Mouse (Mus musculus): ENCODE measurements around the gene Klhl29. TPM values are rescaled to one million over a fixed set of nuclear protein-coding genes. Genes with fewer than 3 reads are reported as not detected.
"Not testable (repeated sequence)": the region's sequence is repeated elsewhere in the genome, so short reads cannot be mapped to it uniquely, and the experiment has no call there.

The Klhl29 gene
- polyA plus RNA-seq, 1 experiment from 2014 or later: 0.60 TPM

DNA sequence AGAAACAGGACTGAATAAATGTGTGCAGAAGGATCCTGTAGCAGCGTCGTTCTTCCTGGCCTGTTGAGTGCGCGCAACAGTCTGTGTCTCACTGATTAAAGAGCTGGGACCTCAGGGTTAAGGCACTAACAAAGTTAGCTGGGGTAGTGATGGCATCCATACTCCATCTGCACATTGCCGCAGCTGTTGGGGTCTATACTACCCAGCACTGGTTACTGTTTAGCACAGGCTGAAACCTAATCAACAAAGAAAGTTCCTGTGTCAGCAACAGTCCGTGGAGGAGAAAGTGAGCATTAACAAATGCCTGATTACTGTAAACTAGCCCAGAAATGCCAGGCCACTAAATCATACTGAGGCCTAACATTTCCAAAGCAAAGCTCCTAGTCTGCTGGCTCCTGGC is 30.4 kb downstream of the Klhl29 start:
- peaks cover 12% of the 10 kb centered on the region for H3K4me1 ChIP-seq
- peak; percentile 19 for DNase-seq (ENCODE audit: low spot score)

DNA sequence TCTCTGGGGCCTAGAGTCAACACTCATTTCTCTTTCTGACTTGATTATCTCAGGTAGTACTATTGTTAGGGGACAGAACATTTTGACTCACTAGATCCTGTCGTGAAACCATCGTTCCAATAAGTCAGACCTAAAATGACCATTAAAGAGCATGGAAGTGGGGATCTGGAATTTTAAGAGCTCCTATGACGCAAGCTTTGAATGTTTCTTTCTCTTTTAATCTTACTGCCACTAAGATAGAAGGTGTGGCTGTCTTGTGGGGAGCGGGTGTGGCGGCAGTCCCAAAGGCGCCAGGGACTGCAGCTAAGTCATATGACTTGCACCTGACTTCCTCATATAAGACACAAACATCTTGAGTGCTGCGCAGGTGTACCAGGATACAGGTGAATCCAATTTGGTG is 31.0 kb downstream of the Klhl29 start:
- WGBS: 91% methylated on average over 6 of the region's 7 CpGs
- not testable (repeated sequence) for H3K36me3 ChIP-seq

More for the DNA sequence above, 30.4 kb downstream of the Klhl29 start:
- no peaks in the 10 kb centered on the region for H3K36me3 ChIP-seq
- no peak overlapping the region for H3K4me3 ChIP-seq
- H3K9me3 ChIP-seq: no peaks in the 10 kb centered on the region
- H3K27ac ChIP-seq: no peak overlapping the region
- WGBS: 90% methylated on average over 6 of the region's 6 CpGs
- no peaks in the 10 kb centered on the region for H3K27me3 ChIP-seq (ENCODE audit: insufficient read depth, poor library complexity, severe bottlenecking)

DNA sequence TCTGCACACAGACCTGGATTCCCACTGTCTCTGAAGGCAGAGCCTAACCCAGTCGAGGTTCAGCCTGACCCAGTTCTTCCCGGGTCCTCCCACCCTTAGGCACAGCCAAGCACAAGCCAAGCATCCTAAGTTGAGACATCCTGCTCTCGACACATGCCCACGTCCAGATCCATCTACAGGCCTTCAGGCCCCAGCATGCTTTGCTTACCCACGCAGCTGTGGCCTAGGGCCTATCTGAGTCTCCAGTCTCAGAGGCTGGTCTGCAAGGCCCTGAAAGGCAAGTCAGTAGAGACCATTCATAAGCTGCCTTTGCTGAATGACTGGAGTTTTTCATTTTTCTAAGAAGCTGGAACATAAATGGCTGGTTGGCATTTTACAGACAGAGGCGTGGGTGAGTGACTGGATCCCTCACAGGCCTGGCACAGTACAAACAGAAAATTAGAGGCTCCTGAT is 35.3 kb downstream of the Klhl29 start:
- Histone ChIP-seq H3K27me3 (ENCODE audit: insufficient read depth, poor library complexity, severe bottlenecking) (no peaks in the 10 kb centered on the region), H3K4me3 (no peak overlapping the region), H3K9me3 (no peaks in the 10 kb centered on the region), H3K36me3 (no peaks in the 10 kb centered on the region), H3K27ac (no peak overlapping the region), H3K4me1 (peaks cover 11% of the 10 kb centered on the region)
- DNase-seq (ENCODE audit: low spot score): no peak
- WGBS: 87% methylated on average over 6 of the region's 6 CpGs

More for the DNA sequence above, 31.0 kb downstream of the Klhl29 start:
- not testable (repeated sequence) for H3K27ac ChIP-seq; H3K9me3 ChIP-seq; H3K4me3 ChIP-seq; H3K27me3 ChIP-seq (ENCODE audit: insufficient read depth, poor library complexity, severe bottlenecking)
- peak; percentile 6 for DNase-seq (ENCODE audit: low spot score)
- H3K4me1 ChIP-seq: peaks cover 12% of the 10 kb centered on the region

DNA sequence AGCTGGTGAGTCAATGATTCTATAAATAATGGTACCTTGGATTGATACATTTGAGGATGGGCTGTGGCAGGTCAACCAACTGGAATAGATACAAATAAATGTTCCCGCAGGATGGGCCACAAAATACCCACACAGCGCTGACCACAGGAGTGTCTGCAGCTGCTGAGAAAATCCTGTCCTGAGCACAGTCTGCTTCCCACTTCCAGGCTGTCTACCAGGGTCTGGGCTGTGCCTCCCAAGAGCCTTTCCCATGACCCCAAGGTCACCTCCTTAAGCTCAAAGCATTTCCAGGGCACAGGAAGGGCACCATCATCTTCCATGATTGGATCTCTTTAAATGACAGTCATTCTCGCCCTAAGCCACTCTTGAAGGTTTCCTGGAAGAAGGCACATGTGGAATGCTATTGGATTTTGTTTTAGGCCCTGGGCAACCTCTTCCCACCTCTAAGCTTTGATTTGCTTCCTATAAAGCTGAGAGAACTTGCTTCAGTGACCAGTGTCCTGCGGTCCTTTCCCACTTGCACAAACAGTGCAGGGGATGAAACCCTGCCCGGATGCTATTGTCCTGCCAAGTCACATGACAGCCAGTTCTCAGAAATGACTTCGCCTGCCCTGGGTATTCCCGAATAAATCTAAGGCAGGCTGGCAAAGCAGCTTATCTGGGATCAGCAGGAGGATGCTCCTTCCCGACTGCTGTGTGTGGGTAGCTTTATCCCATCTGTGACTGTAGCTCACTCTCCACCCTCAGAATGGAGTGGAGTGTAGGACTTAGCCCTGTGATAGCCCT is 38.4 kb downstream of the Klhl29 start:
- peak; percentile 63 for DNase-seq (ENCODE audit: low spot score)
- Histone ChIP-seq H3K9me3 (no peaks in the 10 kb centered on the region), H3K27ac (no peak overlapping the region), H3K36me3 (no peaks in the 10 kb centered on the region), H3K4me3 (no peak overlapping the region), H3K4me1 (peaks cover 15% of the 10 kb centered on the region), H3K27me3 (ENCODE audit: insufficient read depth, poor library complexity, severe bottlenecking) (no peaks in the 10 kb centered on the region)
- 56% methylated on average over 8 of the region's 8 CpGs for WGBS

DNA sequence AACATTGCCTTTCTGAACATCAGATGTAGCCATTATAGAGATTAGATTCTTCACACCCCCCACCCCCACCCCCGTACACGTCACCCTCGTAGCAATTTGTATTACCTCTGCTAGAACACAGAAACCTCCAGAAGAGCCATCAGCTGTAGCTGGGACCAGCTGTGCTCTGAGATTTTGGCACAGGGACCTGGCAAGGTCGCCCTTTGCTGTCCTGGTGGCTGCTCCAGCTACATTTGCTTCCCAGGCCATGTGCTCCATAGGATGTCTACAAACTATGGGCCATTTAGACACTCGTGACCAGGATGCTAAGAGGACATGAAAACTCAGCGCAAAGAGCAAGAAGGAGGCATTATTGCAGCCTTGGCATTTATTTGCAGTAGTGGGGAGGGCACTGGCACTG is 39.2 kb downstream of the Klhl29 start:
- Histone ChIP-seq H3K27me3 (ENCODE audit: insufficient read depth, poor library complexity, severe bottlenecking) (no peaks in the 10 kb centered on the region), H3K36me3 (no peaks in the 10 kb centered on the region), H3K27ac (no peak overlapping the region), H3K4me1 (peaks cover 15% of the 10 kb centered on the region), H3K9me3 (no peaks in the 10 kb centered on the region), H3K4me3 (no peak overlapping the region)
- WGBS: 81% methylated on average over 6 of the region's 6 CpGs
- peak; percentile 17 for DNase-seq (ENCODE audit: low spot score)

DNA sequence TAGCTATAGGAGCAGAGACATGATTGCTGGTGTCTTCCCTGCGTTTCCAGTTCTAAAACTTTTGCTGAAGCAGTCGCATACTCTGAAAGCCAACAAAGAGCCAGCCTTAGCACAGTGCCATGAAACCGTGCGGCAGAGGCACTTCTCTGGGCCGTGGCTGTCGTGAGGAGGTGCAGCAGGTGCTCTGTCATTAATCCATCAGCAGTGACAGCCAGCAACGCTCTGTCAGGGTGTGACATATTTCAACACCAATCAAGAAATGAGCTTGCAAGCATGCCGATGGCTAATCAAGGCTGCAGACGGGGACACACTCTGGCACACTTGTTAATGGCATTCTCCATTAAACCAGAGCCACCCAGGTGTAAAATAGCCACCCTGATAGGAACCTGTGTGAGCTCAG is 40.5 kb downstream of the Klhl29 start:
- 51% methylated on average over 9 of the region's 9 CpGs for WGBS
- H3K36me3 ChIP-seq: no peaks in the 10 kb centered on the region
- H3K4me1 ChIP-seq: peaks cover 15% of the 10 kb centered on the region
- H3K4me3 ChIP-seq: no peak overlapping the region
- no peaks in the 10 kb centered on the region for H3K27me3 ChIP-seq (ENCODE audit: insufficient read depth, poor library complexity, severe bottlenecking)
- no peak overlapping the region for H3K27ac ChIP-seq
- no peaks in the 10 kb centered on the region for H3K9me3 ChIP-seq
- no peak for DNase-seq (ENCODE audit: low spot score)

DNA sequence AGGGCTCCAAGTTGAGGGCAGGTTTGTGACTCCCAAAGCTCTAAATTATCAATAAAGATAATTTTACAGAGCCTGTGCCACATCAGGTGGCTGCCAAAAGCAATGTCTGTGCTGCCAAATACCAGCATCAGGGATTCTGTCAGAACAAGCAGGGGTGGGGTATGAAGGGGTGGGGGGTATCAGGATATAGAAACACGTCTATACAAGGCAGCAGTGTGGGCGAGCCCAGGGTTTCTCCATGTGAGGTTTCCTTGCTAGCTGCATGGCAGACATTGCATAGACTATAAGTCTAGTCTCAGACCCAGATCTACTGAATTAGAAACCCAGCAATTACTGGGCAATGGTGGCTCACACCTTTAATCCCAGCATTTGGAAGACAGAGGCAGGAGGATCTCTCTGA is 41.3 kb downstream of the Klhl29 start:
- peaks cover 15% of the 10 kb centered on the region for H3K4me1 ChIP-seq
- no peaks in the 10 kb centered on the region for H3K36me3 ChIP-seq
- no peaks in the 10 kb centered on the region for H3K9me3 ChIP-seq
- no peak overlapping the region for H3K4me3 ChIP-seq
- 79% methylated on average over 2 of the region's 2 CpGs for WGBS
- H3K27ac ChIP-seq: no peak overlapping the region
- no peak for DNase-seq (ENCODE audit: low spot score)
- H3K27me3 ChIP-seq (ENCODE audit: insufficient read depth, poor library complexity, severe bottlenecking): no peaks in the 10 kb centered on the region

DNA sequence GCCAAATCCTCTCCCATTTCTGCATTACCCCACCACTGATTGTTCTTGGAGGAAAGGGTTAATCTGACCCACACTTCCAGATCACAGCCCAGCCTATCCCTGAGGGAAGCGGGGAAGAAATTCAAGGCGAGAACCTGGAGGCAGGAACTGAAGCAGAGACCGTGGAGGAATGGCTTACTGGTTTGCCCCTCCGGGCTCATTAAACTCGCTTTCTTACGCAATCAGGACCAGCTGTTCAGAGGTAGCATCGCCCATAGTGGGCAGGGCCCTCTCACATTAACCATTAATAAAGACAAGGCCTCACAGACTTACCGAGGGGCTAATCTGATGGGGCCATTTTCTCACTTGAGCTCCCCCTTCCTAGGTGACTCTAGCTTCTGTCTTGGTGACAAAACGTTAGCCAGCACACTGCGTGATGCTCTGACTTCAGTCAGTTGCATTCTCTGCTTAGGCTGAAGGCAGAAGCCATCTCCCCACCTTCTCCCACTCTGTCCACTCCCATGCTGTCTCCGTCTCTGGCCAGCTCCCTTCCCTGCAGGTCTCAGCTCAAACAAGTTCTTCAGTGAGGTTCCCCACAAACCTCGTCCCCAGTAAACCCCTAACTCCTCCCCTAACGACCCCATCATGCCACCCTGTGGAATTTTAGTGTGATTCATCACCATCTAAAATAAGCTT is 43.5 kb downstream of the Klhl29 start:
- 71% methylated on average over 13 of the region's 13 CpGs for WGBS
- Histone ChIP-seq H3K4me1 (peaks cover 10% of the 10 kb centered on the region), H3K27me3 (ENCODE audit: insufficient read depth, poor library complexity, severe bottlenecking) (no peaks in the 10 kb centered on the region), H3K4me3 (no peak overlapping the region), H3K9me3 (no peaks in the 10 kb centered on the region), H3K27ac (no peak overlapping the region), H3K36me3 (no peaks in the 10 kb centered on the region)
- DNase-seq (ENCODE audit: low spot score): no peak

DNA sequence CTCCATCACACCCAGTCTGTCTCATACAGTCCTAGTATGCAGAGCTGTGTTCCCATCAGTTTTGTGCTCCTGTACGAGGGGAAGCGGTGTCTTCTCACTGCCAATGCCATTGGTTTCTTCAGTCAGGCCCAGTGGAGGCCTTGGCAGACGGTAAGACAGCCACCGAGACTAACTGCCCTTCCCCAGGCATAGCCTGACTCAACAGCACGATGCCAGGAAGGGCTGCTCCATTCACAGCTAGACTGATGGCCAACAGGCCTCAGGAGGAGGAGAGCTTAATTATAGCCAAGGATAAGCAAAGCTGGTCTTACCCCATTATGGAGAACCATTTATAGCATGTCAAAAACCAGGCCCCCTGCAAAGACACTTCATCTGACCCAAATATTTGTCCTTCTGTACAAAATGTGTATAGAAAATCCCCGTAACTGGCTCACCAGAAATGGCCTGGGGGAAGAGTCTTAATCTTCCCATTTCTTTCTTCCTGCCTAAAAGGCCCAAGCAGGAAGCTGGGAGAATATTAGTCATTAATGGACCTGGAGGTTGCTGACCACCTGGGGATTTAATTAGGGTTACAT is 44.9 kb downstream of the Klhl29 start:
- Histone ChIP-seq H3K9me3 (no peaks in the 10 kb centered on the region), H3K4me3 (no peak overlapping the region), H3K36me3 (no peaks in the 10 kb centered on the region), H3K4me1 (0 out of 2 replicates have a peak, but pooled peaks cover 3% of the 10 kb centered on the region), H3K27ac (no peak overlapping the region), H3K27me3 (ENCODE audit: insufficient read depth, poor library complexity, severe bottlenecking) (no peaks in the 10 kb centered on the region)
- DNase-seq (ENCODE audit: low spot score): no peak
- WGBS: 84% methylated on average over 6 of the region's 6 CpGs

DNA sequence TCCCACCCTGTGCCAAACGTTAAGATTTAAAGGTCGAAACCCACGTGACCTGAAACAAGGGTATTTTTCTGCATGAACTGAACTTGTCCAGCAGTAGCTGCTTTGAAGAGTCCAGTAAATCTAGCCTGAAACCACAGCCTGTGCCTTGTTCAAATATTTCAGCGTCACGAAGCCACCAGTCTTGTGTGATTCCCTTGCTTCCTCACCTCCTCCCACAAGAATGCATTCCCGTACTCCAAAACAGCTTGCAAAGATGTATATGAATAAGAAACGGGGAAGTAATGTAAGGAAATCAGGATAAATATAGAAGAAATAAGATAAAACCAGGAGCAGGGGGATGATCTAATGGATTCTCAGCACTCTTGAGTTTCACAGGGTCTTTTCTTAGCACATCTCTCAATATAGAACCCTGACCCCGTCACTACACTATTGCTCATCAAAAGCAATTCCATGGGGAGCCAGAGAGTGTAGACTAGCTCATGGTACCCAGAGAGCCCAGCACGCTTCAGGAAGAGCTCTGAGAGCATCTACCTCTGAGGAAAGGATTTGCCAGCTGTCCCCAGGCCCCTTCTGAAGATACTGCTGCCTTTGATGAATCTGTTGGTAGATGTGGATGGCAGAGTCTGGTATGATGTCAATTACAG is 52.9 kb downstream of the Klhl29 start:
- H3K36me3 ChIP-seq: no peaks in the 10 kb centered on the region
- H3K4me3 ChIP-seq: no peak overlapping the region
- DNase-seq (ENCODE audit: low spot score): no peak
- no peaks in the 10 kb centered on the region for H3K27me3 ChIP-seq (ENCODE audit: insufficient read depth, poor library complexity, severe bottlenecking)
- H3K9me3 ChIP-seq: no peaks in the 10 kb centered on the region
- peaks cover 6% of the 10 kb centered on the region; the same call in 1 of the 2 replicates for H3K4me1 ChIP-seq
- WGBS: 85% methylated on average over 9 of the region's 9 CpGs
- no peak overlapping the region for H3K27ac ChIP-seq

DNA sequence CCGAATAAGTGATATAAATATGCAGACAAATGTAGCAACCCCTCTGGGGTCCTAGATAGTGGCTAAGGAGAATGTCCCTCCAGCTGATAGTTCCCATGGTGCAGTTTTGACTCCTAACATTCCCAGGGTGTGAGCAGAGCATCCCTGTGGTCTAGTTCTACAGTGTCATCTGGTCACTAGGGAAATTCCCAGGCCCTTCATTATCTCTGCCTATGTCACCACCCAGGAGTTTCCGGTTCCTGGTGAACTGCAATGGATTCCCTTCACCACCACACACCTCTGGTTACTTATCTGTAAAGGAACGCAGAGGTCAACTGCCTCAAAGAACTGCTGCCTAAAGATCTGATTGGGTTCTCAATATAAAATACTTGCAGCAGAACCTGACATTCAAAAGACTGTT is 54.5 kb downstream of the Klhl29 start:
- Histone ChIP-seq H3K4me3 (no peak overlapping the region), H3K27ac (no peak overlapping the region), H3K9me3 (no peaks in the 10 kb centered on the region), H3K4me1 (peaks cover 6% of the 10 kb centered on the region; the same call in 1 of the 2 replicates), H3K27me3 (ENCODE audit: insufficient read depth, poor library complexity, severe bottlenecking) (no peaks in the 10 kb centered on the region), H3K36me3 (no peaks in the 10 kb centered on the region)
- DNase-seq (ENCODE audit: low spot score): no peak
- WGBS: 64% methylated on average over 3 of the region's 3 CpGs

DNA sequence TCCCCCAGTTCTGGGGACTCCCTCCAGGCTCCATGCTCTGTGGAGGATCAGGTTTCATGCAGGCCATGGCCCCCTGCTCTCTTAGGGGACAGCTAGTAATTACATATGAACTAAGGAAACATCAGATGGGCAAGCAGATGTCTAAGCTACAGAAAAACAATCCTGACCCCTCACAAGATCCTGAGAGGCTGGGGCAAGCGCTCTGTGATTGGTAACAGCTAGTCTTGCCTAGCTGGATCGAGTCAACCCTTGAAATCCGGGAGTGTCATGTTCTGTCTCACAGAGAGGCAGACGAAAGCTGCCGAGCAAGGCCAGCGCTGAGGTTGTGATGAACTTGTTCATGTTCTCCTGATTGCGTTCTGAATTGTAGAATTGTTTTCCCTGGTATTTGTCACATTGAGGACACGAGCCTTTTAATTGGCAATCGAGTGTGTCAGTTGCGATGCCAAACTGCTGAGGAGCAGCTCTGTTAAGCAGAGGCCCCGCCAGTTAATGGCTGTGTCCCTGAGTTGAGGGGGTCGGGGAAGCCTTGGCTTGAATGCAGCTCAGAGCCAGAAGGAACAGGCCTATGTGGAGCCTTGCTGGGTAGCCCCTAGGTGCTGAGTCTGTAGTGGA is 56.0 kb downstream of the Klhl29 start:
- Histone ChIP-seq H3K36me3 (no peaks in the 10 kb centered on the region), H3K4me1 (peaks cover 6% of the 10 kb centered on the region; the same call in 1 of the 2 replicates), H3K27me3 (ENCODE audit: insufficient read depth, poor library complexity, severe bottlenecking) (no peaks in the 10 kb centered on the region), H3K4me3 (no peak overlapping the region), H3K9me3 (no peaks in the 10 kb centered on the region), H3K27ac (no peak overlapping the region)
- 37% methylated on average over 12 of the region's 12 CpGs for WGBS
- DNase-seq (ENCODE audit: low spot score): no peak
